Mouse (Mus musculus) hindbrain, embryonic 11.5 days (tissue): ENCODE results near the gene Atp5g1. TPM values are rescaled to one million over a fixed set of nuclear protein-coding genes. Genes with fewer than 3 reads are reported as not detected.
A peak's percentile ranks its signal among the peaks of the same experiment; 100 is the strongest.
"Not testable (repeated sequence)": the region's sequence is repeated elsewhere in the genome, so short reads cannot be mapped to it uniquely, and the experiment has no call there.

Experiments
- ATAC-seq: fragments of 200-750 bp; cut with Nextera tagmentation; 2 replicates; pipeline ENCODE4 v1.8.0; 2017; ENCODE audit warnings: mild to moderate bottlenecking, moderate TSS enrichment, moderate library complexity; ENCODE audit not compliant: low FRiP score
- DNase-seq: peaks from one replicate; pipeline ENCODE4 v3.0.0-alpha.2; 2015; ENCODE audit warnings: low spot score
- H3K27ac ChIP-seq: fragments of 300-500 bp; sonication (generic); 2 replicates; pipeline ENCODE4 v1.5.1; 2014; ENCODE audit warnings: mild to moderate bottlenecking, low read depth, low read length
- H3K27me3 ChIP-seq: fragments of 300-500 bp; sonication (generic); 2 replicates; pipeline ENCODE4 v1.6.1; 2014; ENCODE audit warnings: mild to moderate bottlenecking, low read length, moderate library complexity, mixed read lengths; ENCODE audit not compliant: control insufficient read depth, insufficient read depth
- H3K36me3 ChIP-seq: fragments of 300-500 bp; sonication (generic); 2 replicates; pipeline ENCODE4 v1.6.1; 2014; ENCODE audit warnings: mild to moderate bottlenecking, low read length, moderate library complexity, mixed read lengths; ENCODE audit not compliant: control insufficient read depth, insufficient read depth
- H3K4me1 ChIP-seq: fragments of 300-500 bp; sonication (generic); replicated peaks from 2 replicates; pipeline ENCODE4 v1.6.1; 2014; ENCODE audit warnings: low read length, mixed read lengths; ENCODE audit not compliant: control insufficient read depth, insufficient read depth
- H3K4me2 ChIP-seq: fragments of 300-500 bp; sonication (generic); replicated peaks from 2 replicates; pipeline ENCODE4 v1.6.1; 2014; ENCODE audit warnings: mild to moderate bottlenecking, low read depth, low read length
- H3K4me3 ChIP-seq: fragments of 300-500 bp; sonication (generic); 2 replicates; pipeline ENCODE4 v1.5.1; 2014; ENCODE audit warnings: low read depth, low read length
- H3K9ac ChIP-seq: fragments of 300-500 bp; sonication (generic); 2 replicates; pipeline ENCODE4 v1.6.1; 2014; ENCODE audit warnings: low read depth, low read length
- H3K9me3 ChIP-seq: fragments of 300-500 bp; sonication (generic); 2 replicates; pipeline ENCODE4 v1.6.1; 2016; ENCODE audit warnings: low read length; ENCODE audit not compliant: control insufficient read depth
- WGBS: fragments of 180-500 bp; shearing (Covaris S2); extraction: QIAGEN DNeasy Blood & Tissue Kit; methylation state at CpG from one replicate; pipeline ENCODE4 v1.1.7; 2014; 5-methylcytosine and 5-hydroxymethylcytosine counted together
- polyA plus RNA-seq: library from polyadenylated mRNA; unstranded; fragments of >200 nt; fragmentation: Nextera tagmentation; extraction: Ambion mirVana; gene quantifications from 2 replicates; pipeline ENCODE4 v1.2.1, GENCODE M21; 2014

Gene Atp5g1
- polyA plus RNA-seq, 1 experiment from 2014 or later: 474 TPM

DNA sequence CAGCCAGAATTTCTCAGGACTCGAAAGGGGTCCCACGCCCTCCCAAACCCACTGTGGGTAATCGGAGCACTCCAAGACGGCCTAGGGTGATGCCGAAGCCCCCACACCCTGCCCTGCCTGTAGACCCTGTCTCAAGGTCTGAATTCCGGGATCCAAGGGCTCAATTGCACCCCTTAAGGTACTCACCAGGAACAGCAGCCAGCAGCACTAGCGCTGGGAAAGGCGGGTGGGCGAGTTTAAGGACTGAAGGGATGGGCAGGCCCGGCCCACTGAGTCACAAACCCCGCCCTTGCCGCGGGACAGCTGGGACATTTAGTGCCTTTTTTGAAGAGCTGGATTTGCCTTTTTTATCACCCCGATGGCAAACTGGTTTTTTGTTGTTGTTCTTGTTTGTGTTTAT is 36.3 kb upstream of the Atp5g1 start, which contains the start of gene Calcoco2:
Gene Calcoco2, minus strand, starts transcription at position 214 of the 400 bp plus-strand sequence.
- 38% methylated on average over 14 of the region's 14 CpGs for WGBS
- Histone ChIP-seq H3K36me3 (no peaks in the 10 kb centered on the region), H3K4me3 (no peak within 1 kb of the TSS), H3K9ac (no peak within 1 kb of the TSS), H3K4me2 (no peak within 1 kb of the TSS), H3K9me3 (no peaks in the 10 kb centered on the region), H3K27ac (no peak within 1 kb of the TSS), H3K27me3 (no peaks in the 10 kb centered on the region), H3K4me1 (no peaks in the 10 kb centered on the region)
- ATAC-seq (no peak), DNase-seq (no peak)

DNA sequence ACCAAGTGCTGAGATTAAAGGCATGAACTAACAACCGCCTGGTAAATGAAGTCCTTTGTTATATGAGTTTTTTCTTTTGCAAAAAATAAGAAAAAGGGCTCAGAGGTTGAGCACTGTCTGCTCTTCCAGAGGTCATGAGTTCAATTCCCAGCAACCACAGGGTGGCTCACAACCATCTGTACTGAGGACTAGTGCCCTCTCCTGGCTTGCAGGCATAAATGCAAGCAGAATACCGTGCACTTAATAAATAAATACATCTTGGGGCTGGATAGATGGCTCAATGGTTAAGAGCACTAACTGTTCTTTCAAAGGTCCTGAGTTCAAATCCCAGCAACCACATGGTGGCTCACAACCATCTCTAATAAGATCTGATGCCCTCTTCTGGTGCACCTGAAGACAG is 35.5 kb upstream of the Atp5g1 start:
- ATAC-seq, H3K36me3 ChIP-seq, H3K4me2 ChIP-seq, DNase-seq, H3K4me3 ChIP-seq, H3K9me3 ChIP-seq, H3K9ac ChIP-seq, H3K27me3 ChIP-seq, H3K4me1 ChIP-seq, H3K27ac ChIP-seq: not testable (repeated sequence)
- 65% methylated on average over 2 of the region's 2 CpGs for WGBS

DNA sequence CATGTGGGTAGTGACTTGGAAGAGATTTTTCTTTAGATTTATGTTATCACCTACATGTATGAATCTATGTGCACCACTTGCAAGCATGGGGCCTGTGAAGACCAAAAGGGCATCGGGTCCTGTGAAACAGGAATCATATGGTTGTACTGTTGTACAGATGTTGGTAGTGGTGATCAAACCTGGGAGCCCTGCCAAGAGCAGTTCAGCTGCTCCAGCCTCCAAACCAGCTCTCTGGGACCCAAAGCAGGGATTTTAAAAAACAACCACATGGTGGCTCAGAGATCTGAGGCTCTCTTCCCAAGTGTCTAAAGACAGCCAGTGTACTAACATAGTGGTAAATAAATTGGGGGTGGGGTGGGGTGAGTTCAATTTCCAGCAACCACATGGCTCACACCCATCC is 32.9 kb upstream of the Atp5g1 start:
- Histone ChIP-seq H3K9me3 (no peaks in the 10 kb centered on the region), H3K27ac (no peak overlapping the region), H3K4me3 (no peak overlapping the region), H3K9ac (no peak overlapping the region), H3K4me1 (no peaks in the 10 kb centered on the region), H3K36me3 (no peaks in the 10 kb centered on the region), H3K4me2 (no peak overlapping the region), H3K27me3 (no peaks in the 10 kb centered on the region)
- DNase-seq: no peak
- 100% methylated on average over 1 of the region's 1 CpGs for WGBS
- ATAC-seq: no peak

DNA sequence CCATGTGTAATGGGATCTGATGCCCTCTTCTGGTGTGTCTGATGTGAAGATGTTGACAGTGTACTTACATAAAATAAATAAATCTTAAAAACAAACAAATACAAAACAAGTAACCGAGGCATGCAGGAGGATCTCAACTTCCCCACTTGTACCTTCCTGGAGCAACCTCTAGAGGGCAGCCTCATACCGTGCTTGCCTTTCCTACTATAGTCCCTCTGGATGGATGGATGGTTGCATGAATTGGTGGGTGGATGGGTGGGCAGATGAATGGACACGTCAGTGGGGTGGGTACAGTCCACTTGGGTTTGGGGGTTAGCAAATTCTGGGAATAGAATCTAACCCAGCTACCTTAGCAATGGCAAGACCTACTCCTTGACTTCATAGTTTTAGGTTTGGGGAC is 17.9 kb upstream of the Atp5g1 start:
- H3K27ac ChIP-seq: no peak overlapping the region
- H3K9me3 ChIP-seq: no peaks in the 10 kb centered on the region
- H3K4me1 ChIP-seq: no peaks in the 10 kb centered on the region
- H3K27me3 ChIP-seq: 0 out of 2 replicates have a peak, but pooled peaks cover 2% of the 10 kb centered on the region
- no peak overlapping the region for H3K4me3 ChIP-seq
- ATAC-seq (no peak), DNase-seq (peak; percentile 62)
- WGBS: 10% methylated on average over 3 of the region's 3 CpGs
- H3K9ac ChIP-seq: no peak overlapping the region
- no peak overlapping the region for H3K4me2 ChIP-seq
- H3K36me3 ChIP-seq: no peaks in the 10 kb centered on the region

DNA sequence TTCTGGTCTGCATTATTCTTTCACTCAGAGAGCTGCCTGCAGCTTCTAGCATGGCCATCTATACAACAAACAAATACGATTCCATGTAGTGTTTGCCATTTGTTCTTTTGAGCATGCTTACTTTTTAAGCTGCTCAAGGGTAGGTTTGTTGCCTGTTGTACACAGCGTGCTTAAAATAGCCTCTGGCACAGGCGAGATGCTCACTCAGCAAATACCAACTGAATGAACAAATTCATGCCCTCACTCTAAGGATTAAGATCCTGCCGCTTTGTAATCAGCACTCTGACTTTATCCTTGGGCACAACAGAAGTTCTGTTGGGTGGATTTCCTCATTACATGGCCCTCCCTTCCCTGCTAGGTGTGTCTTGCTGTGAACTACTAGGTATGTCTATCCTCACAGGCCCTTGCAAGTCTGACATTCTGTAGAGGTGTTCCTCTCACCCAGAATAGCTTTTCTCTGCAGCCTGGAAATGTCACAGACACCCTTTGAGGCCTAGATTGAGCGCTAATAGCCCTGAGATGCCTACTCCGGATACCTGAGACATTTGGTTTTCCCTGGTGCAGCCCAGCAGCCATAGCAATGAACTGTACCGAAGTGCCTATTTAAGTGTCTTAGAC is 17.3 kb upstream of the Atp5g1 start:
- H3K9me3 ChIP-seq: no peaks in the 10 kb centered on the region
- no peak overlapping the region for H3K27ac ChIP-seq
- DNase-seq: no peak
- 50% methylated on average over 7 of the region's 7 CpGs for WGBS
- ATAC-seq: no peak
- H3K27me3 ChIP-seq: 0 out of 2 replicates have a peak, but pooled peaks cover 2% of the 10 kb centered on the region
- H3K36me3 ChIP-seq: no peaks in the 10 kb centered on the region
- H3K4me2 ChIP-seq: no peak overlapping the region
- no peaks in the 10 kb centered on the region for H3K4me1 ChIP-seq
- H3K9ac ChIP-seq: no peak overlapping the region
- H3K4me3 ChIP-seq: no peak overlapping the region

DNA sequence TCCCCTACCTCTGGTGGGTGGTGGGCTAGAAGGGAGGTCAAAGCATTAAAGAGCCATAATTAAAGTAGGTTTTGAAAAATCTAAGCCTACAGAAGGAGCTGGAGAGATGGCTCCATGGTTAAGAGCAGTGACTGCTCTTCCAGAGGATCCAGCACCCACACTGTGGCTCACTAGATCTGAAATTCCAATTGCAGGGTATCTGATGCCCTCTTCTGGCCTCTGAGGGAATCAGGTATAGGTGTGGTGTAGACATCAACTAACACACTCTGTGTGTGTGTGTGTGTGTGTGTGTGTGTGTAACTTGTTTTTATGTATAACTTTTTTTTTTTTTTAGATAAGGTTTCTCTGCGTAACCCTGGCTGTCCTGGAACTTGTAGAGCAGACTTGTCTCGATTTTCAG is 15.6 kb upstream of the Atp5g1 start:
- Histone ChIP-seq H3K9ac (no peak overlapping the region), H3K4me2 (no peak overlapping the region), H3K36me3 (no peaks in the 10 kb centered on the region), H3K27ac (no peak overlapping the region), H3K4me1 (no peaks in the 10 kb centered on the region), H3K4me3 (no peak overlapping the region), H3K27me3 (0 out of 2 replicates have a peak, but pooled peaks cover 2% of the 10 kb centered on the region), H3K9me3 (no peaks in the 10 kb centered on the region)
- DNase-seq (peak; percentile 26), ATAC-seq (no peak)
- WGBS: 62% methylated on average over 2 of the region's 2 CpGs

DNA sequence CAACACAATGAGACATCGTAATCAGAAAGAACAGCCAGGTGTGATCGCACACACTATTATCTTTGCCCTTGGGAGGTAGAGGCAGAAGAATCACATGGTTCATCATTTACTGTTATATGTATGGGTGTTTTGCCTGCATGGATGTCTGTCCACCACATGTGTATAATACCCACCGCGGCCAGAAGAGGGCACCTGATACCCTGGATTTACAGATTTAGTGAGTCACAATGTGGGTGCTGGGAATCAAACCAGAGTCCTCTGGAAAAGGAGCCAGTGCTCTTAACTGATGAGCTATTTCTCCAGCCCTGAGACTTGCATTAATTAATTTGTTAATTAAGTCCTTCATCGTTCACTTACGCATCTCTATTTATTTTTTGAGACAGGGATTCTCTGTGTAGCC is 12.5 kb upstream of the Atp5g1 start:
- WGBS: 85% methylated on average over 6 of the region's 6 CpGs

DNA sequence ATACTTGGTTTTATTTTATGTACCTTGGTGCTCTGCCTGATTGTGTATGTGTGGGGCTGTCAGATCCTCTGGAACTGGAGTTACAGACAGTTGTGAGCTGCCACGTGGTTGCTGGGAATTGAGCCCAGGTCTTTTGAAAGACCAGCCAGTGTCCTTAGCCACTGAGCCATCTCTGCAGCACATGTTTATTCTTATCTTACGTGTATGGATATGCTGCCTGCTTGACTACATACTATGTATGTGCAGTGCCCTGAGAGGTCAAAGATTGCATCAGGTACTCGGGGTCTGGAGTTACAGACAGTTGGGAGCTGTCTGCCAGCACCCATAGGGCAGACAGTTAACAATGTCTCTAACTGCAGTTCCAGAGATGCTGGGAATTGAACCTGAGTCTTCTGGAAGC is 7.2 kb upstream of the Atp5g1 start:
- no peak overlapping the region for H3K27ac ChIP-seq
- no peak overlapping the region for H3K9ac ChIP-seq
- no peak overlapping the region for H3K4me3 ChIP-seq
- 79% methylated on average over 3 of the region's 3 CpGs for WGBS
- H3K27me3 ChIP-seq: no peaks in the 10 kb centered on the region
- H3K9me3 ChIP-seq: no peaks in the 10 kb centered on the region
- no peaks in the 10 kb centered on the region for H3K4me1 ChIP-seq
- H3K4me2 ChIP-seq: no peak overlapping the region
- H3K36me3 ChIP-seq: no peaks in the 10 kb centered on the region
- no peak for ATAC-seq
- DNase-seq: no peak

More for the DNA sequence above, 12.5 kb upstream of the Atp5g1 start:
- ATAC-seq: no peak
- H3K27me3 ChIP-seq: 0 out of 2 replicates have a peak, but pooled peaks cover 2% of the 10 kb centered on the region
- H3K9ac ChIP-seq: no peak overlapping the region
- no peak overlapping the region for H3K4me2 ChIP-seq
- no peak overlapping the region for H3K4me3 ChIP-seq
- no peaks in the 10 kb centered on the region for H3K9me3 ChIP-seq
- DNase-seq: no peak
- no peaks in the 10 kb centered on the region for H3K4me1 ChIP-seq
- H3K36me3 ChIP-seq: no peaks in the 10 kb centered on the region
- no peak overlapping the region for H3K27ac ChIP-seq

DNA sequence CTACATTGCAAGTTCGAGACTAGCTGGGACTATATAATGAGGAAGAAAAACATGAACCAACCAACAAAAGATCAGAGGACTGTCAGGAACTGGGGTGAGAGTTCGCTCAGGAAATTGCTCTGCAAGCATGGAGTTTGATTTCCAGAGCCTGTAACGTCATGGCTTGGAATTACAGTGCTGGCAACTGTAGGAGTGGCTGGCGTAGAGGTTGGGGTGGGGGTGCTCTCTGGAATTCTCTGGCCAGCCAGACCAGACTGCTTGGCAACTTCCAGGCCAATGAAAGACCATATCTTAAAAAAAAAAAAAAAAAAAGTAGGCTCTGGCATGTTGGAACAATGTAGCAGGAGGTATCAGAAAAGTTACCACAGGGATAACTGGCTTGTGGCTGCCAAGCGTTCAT is 5.3 kb upstream of the Atp5g1 start:
- H3K9ac ChIP-seq: no peak overlapping the region
- H3K27me3 ChIP-seq: no peaks in the 10 kb centered on the region
- no peak for DNase-seq
- no peak overlapping the region for H3K4me2 ChIP-seq
- H3K36me3 ChIP-seq: no peaks in the 10 kb centered on the region
- no peak overlapping the region for H3K27ac ChIP-seq
- no peaks in the 10 kb centered on the region for H3K9me3 ChIP-seq
- 87% methylated on average over 5 of the region's 5 CpGs for WGBS
- no peak overlapping the region for H3K4me3 ChIP-seq
- ATAC-seq: no peak
- H3K4me1 ChIP-seq: no peaks in the 10 kb centered on the region
